Mouse (Mus musculus): Measurements from ENCODE around the gene Wee2.

Wee2 gene

DNA sequence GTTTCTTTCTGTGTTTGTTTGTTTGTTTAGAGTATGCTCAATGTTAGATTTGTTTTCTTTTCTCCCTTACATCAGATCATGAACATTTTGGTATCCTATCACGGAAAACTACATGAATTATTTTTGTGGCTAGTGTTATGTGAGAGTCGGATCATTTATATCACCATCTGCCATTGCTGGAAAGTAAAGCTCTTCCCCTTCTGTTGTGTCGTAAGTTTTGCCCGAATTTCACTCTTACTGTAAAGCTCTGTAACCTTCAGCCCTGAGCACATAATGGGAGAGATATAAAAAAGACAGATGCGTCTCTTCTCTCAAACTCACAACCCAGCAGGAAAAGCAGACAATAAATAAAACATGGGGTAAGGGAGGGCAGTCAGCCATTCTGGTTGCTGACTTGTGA, at the start of gene Wee2:
Wee2 (plus strand) TSS at position 153 of the 400 bp plus-strand sequence.
- DNase-seq (ENCODE audit: low spot score in 2 of 2): no peak

DNA sequence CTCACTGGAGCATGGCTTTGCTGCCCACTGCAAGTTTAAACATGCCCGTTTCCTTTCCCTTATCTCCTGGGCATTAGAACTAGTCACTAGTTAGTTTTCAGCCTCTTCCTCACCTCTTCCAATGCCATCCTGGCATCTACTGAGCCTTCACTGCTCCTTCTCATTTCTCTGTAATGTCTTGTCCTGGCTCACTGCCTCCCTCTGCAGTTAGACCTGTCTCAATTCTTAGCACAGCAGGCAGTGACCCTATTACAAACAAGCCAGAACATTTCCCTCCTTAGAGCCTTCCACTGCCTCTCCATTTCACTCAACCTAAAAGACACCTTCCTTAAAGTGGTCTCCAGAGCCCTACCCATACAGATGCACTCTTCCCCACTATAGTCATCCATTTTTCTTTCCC, 47.9 kb upstream of the Wee2 start:
- DNase-seq (ENCODE audit: low spot score in 2 of 2): no peak

DNA sequence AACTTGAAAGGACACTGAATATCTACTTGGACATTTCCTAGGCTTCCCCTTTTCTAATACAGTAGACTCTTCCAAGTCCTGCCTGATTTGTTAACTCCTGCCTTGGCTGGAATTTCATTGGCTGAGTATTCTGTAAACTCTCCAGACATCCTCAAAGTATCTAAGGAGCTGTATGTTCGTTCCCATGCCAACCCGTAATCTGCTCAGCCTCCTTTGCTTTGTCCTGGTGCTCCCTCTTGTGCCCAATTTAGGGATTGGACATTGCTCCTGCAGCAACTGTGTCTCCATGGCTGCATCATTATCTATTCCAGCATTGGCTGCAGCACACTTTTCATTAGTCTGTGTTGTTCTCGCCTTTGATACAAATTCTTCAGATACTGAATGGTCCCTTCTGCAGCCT, 45.7 kb upstream of the Wee2 start:
- DNase-seq (ENCODE audit: low spot score in 2 of 2): no peak

DNA sequence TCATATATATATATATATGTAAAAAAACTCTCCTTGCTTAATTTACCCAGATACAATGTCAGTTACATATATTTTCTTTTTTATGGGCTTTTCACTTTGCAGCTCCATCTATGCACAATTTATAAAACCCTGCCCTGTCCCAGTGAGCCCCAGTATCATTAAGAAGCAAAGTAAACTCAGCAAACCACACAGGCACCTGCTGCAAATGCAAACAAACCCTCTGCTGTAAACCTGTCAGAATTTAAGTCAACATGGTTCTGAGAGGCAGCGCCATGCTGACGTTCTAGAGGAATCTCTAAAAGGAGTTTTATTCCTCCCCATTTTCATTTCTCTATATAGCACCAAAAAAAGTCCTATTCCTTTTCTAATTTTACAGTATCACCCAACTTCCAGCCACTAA, 36.9 kb upstream of the Wee2 start:
- no peak for DNase-seq (ENCODE audit: low spot score in 2 of 2)

DNA sequence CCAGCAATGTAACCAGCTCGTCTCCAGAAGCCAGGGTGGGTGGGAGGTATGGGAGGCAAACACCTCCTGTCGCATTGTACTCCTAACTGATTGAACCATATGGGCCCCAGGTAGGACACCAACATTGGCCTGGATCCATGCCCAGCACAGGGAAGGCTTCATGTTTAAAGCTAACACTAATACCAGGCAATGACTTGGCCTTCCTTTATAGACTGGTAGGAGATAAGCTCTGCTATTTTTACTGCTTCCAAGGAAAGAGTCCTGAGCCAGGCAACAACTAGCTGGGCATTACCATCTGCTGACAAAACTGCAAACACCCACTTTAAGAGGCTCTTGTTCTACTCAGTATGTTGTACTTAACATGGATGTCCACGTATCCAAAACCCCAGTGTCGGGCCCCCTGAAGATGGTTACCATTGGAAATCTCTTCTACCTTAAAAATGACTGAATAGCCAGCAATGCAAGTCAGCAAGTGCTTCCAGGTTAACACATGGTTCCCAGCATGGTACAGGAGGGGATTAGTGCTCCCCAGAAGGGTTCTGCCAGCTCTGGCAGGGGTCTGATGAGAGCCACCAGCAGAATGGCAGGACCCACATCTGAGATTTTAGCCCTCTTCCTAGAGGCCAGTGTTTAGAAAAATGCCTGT, 35.1 kb upstream of the Wee2 start:
- DNase-seq (ENCODE audit: low spot score in 2 of 2): no peak

DNA sequence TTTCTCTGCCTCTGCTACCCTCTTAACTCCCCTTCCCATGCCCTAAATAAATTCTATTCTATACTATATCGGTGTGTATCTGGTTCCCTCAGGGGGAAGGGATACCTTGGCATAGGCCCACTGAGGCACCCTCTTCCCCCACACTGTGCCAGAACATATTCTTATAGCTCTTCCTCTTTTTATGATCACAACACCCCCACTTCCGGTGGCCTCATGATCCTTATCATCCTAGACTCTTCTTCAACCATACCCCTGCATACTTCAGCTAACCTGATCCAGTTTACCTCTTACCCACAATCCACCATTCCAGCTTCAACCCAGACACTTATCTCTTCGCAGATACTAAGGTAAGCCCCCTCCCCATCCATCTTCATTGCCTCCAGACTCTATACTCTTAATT, 27.8 kb upstream of the Wee2 start:
- DNase-seq (ENCODE audit: low spot score in 2 of 2): no peak

DNA sequence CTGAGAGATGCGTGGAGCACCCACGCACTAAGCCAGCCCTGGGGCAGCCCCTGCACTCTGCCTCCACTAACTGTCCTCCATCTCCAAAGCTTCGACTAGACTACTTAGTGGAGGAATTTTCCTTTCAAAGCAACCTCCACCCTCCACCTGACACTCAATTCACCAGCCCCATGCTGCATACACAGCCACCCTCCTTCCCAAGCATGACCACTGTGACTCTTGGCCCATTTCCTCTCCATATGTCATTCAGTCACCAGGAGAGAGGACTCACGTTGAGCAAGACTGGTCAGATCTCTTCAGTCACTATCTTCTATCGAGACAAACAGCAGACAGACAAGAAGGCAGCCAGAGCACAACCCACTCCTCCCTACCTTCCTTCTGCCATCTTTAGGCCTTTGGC, 25.8 kb upstream of the Wee2 start:
- no peak for DNase-seq (ENCODE audit: low spot score in 2 of 2)

DNA sequence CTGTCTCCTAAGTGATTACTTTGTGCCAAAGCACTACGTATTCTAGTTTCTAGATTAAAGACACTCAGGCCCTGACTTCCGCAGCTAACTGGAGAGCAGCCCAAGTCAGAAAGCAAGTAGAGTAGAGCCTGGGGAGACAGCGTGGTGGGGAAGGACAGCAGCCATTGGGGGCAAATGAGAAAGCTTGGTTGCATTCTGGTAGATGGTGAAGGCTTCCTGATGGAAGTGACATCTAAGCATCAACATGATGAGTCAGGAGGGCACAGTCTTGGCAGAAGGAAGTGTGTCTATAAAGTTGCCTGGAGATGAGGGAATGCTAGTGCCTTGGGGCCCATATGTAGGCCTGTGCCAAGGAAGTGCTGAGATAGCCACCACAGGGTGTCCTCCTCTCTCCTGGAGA, 25.3 kb upstream of the Wee2 start:
- DNase-seq (ENCODE audit: low spot score in 2 of 2): no peak

DNA sequence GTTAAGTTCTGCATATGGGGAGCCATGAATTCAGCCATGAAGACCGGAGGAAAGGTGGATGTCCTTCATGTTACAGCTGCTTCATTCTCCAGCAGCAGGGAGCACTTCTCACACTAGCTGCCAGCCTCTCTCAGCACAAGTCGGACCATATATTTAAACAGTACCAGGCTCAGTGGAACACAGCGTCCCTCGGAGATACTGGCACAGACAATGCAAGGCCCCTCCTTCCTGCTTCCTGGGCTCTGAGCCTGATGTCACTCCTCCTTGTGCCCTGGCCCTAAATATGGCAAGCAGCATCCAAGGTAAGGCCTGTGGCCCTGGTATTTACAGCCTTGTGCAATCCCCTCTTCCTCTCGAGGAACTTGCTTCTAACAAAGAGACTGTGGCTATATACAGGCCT, 23.1 kb upstream of the Wee2 start:
- no peak for DNase-seq (ENCODE audit: low spot score in 2 of 2)

DNA sequence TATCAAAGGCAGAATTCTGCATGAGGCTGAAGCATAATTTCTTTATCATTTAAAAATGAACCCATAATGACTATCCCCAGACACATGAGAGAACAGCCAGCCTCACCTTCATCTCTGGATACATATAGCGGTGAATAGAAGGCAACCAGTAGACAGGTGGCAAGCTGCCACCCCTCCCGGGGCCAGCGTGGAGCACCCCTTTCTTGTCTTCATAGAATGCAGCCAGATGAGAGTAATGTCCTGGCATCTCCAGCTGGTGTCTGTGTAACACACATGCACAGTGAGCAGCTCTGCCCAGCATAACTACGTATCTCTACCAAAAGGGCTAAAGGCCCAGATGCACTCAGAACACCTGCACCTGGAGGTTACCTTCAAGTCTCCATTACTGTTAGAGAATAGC, 20.5 kb upstream of the Wee2 start:
- no peak for DNase-seq (ENCODE audit: low spot score in 2 of 2)

DNA sequence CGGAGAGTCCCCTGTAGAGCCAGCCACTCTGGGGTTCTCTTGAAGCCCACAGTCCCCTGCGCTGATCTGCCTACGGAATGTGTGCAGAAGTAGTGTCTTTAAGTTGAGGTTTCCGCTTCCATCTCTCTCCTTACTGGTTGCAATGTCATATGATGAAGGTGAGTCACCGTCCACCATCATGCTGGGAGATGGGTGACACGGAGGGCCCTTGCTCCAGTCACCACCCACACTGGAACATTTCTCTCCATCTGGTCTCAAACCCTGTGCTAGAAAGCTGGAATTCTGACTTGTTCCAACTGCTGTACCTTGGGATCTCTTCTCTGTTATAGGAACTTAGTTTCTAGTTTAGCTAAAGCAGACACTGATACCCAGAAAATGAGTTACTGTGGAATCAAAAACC, 17.8 kb upstream of the Wee2 start:
- DNase-seq (ENCODE audit: low spot score in 2 of 2): no peak

DNA sequence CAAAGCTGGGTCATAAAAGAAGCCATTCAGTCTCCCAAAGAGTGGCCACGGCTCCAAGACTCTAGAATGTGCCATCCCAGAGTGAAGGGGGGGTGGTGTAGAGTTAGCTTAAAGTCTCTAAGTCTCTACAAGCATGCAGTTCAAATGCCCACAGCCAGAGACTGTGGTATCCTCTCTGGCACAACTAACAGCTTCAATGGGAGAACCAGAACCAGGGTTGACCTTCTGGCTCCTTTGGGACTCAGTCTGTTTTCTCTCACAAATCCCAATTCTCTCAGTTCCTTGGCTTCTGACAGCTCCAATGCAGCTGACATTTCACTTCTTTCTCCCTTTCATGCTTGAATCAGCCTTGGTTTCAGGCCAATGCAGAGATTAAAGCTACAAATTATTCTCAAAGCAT, 15.9 kb upstream of the Wee2 start:
- no peak for DNase-seq (ENCODE audit: low spot score in 2 of 2)

DNA sequence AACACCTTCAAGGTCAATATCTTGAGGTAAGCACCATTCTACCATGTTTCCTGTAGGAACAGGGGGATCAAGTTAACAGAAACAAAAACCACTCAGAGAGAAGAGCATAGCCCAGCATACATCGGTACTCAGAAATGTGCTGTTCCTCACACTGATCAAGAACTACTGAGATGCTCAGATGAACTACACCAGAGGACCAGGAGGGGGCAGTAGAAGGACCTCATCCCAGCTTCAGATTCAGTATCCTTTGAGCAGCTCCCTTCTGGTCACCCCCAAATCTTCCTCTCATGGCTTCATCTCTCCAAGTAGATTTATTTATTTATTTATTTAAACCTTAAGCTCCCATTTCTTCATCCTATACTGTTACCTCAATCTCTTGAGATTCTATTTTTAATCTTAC, 15.1 kb upstream of the Wee2 start:
- peak in 1 of 2 experiments; percentile 30 for DNase-seq (ENCODE audit: low spot score in 2 of 2)

DNA sequence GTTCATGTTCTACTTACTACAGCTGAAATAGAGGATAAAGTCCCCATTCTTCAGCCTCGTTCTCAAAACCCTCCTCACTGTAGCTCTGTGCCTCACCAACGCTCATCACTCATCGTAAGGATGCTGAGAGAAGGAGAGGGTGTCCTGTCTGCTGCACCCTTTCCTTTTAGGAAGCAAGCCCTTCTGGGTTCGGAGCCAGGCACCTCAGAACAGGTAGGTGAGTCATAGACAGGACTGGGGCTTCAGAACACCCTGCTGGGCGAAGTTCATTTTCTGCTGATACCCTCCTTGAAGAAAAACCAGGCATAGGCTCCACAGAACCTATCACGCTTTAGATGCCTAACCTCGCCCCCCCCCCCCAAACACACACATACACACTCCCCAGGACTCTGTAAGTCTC, 11.4 kb upstream of the Wee2 start:
- DNase-seq (ENCODE audit: low spot score in 2 of 2): no peak

DNA sequence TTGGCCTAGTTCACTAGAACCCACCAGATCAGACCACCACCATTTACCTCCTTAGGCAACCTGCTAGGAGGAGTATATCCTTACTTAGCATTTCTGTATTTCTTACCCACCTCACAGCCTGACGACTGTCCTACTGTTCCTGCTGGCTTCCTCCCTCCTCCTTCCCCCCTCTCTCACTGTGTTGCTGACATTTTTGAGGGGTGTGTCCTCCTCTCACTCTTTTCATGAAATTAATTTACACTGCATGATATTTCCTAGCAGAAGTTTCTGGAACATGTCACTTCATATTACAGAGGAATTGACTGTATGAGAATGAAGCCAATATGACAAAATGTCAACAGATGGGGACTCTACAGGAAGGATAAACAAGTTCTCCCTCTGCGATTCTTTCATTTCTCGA, 10.2 kb upstream of the Wee2 start:
- DNase-seq (ENCODE audit: low spot score in 2 of 2): no peak

DNA sequence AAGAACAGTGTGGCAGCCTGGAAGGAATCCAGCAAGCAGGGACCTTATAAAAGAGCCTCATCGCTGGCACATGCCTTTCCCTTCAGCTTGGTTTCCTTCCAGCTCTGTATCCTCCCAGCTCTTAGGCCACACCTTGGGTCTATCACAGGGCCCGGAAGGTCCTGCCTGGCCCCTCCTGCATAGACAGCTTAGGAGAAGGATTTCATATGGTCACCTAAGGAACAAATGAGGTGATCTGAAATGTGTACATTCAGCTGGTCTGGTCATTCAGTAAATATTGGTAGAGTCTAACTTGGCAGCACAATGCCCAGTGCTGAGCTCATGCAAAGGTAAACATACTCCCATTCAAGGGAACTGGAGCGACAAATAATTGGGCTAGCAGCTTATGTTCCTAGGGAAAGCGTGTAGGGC, 9.4 kb upstream of the Wee2 start:
- DNase-seq (ENCODE audit: low spot score in 2 of 2): no peak

DNA sequence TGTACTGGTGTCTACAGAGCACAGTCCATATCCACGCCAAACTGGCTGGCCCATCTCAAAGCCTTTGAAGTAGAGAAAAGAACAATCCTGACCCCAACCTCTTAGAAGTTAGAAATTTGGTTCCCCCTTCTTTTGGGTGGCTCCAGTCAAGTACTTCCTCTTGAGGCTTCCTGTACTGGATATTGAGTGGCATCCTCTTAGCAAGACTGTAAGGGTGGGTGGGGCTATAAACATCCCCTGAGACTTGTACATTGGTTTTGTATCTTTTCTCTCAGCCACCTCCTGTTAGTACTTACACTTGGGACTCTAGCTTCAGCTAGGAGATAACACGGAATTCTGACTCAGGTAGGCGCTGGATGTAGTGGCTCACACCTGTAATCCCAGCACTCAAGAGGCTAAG, 8.6 kb upstream of the Wee2 start:
- DNase-seq (ENCODE audit: low spot score in 2 of 2): no peak

DNA sequence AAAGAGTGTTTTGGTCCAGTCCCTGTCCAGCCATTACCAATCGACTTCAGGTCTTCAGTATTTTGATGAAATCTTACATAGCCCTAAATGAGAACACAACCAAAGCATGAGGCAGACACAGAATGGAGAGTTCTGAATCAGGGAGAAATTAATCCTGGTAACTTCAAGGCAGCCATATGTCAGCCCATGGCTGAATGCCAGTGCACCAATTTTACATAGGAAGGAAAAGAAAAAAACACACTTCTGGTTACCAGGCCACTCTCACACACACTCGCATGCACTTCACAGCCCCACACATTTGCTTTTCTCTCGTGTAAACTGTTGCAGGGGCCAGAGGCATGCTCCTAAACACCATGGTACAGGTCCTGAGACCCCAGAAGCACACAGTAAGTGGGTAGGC, 8.0 kb upstream of the Wee2 start:
- no peak for DNase-seq (ENCODE audit: low spot score in 2 of 2)

DNA sequence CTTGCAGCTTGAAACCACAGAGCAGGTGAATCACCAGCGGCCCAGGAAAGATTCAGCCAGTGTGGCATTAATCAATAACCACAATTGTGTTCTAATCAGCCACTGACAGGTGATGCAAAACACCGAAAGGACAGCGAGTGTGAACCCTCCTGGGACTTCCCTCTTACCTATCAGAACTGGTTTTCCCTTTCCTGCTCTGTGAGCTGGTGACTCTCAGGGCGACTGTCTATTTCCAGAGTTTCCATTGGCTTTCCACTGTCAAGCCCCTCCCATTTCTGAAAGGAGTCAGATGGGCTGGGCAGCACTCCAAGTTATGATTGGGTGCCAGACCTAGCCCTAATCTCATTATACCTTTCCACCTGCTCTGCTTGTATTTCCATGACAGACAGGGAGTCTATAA, 7.5 kb upstream of the Wee2 start:
- no peak for DNase-seq (ENCODE audit: low spot score in 2 of 2)

DNA sequence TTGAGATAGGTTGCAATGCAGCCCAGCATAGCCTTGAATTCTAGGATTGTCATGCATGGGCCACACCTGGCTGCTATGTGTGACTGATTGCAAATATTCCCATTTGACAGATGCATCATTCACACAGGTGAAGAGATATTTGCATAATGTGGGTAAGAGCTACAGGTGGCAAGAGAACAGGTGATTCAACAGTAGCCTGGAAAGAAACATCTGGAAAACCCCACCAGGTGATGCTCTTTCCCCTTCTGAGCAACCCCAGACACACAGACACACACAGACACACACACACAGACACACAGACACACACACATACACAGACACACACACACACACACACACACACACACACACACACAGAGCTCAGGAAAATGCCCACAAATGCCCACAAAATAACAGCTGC, 7.1 kb upstream of the Wee2 start:
- no peak for DNase-seq (ENCODE audit: low spot score in 2 of 2)

DNA sequence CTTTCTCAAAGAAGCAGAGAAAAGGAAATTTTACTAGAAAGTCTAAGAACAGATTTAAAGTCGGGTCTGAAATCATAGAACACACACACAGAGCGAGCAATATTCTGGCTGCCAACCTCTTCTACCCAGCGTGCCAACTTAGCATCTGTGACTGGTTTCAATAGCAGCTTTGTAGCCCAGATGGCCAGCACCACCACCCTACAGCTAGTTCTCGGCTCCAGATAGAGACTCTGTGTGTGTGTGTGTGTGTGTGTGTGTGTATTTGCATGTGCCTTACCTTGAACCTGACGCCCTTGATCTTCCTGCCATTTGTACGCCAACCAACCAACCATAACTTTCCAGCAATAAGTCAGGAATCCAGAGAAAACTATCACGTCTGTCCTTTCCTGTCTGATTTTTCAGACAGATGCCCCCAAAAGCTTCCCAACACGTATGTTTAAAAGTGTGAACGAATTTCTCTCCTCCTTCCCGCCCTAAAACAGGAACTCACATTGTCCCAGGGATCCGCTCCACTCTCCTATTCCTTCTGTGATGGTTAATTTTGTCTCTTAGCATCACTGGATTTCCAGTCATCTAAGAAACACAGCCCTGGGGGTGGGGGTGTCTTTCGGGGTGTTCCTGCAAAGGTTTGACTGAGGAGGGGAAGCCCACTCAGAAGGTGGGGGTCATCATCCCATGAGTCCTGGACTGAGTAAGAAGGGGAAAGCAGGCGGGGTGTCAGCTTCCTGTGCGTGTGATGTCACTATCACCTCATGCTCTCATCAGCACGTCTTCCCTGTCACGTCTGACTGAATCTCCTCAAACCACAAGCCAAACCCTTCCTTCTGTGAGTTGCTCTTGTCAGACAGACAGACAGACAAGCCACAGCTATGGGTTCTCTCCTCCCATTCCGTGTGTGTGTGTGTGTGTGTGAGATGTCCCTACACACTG, 6.3 kb upstream of the Wee2 start:
- DNase-seq (ENCODE audit: low spot score in 2 of 2): no peak

DNA sequence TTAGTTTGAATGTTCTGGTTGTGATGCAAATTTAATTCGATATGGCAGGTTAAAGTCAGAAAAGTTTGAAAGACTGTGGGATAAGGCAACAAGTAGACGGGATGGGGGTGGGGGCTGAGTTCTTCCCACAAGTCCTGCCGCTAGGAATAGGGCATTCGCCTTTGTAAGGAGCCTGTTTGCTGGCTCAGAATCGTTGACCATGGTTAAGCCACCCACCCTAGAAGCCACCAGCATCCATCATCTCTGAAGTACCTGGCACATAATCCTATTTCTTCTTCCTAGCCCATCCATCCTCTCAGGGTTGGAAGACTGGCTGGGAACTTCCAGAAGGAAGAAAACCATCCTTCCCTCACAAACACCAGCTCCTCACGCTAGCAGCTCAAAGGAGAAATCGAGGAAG, 4.2 kb upstream of the Wee2 start:
- DNase-seq (ENCODE audit: low spot score in 2 of 2): no peak

Data from spleen, postnatal 14 days (tissue).